Mouse (Mus musculus): ENCODE results near the gene Fbxw26.

DNA sequence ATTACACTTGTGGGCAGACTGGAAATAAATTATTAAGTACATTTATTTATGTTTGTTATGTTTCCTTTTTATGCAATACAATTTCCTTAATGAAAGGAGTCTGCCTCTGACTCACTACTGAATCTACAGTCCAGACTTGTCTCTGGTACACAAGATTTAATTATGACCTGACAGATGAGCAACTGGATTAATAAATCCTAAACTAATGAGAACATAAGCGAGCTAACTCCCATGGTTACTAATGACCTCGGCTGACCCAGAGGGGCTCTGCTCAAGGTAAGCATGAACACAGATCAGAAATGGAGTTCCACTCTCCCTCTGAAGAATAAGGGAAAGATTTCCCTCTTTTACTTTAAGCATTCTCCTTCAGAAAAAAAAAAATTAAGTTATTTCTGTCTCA lies 49.3 kb upstream of the Fbxw26 start:
- TF ChIP-seq CTCF (IDR thresholded peaks at IDR 0.05 in 2 of 3, conservative IDR thresholded peaks at IDR 0.05 in 1 of 3; ENCODE audit: control insufficient read depth in 1 of 3, insufficient read depth in 1 of 3, low read depth in 2 of 3, low read length in 3 of 3, poor library complexity in 1 of 3, severe bottlenecking in 1 of 3) (no peak), USF1 (IDR thresholded peaks at IDR 0.05; ENCODE audit: low read depth, low read length) (no peak), GATA1 (IDR thresholded peaks at IDR 0.05; ENCODE audit: low read depth, low read length) (no peak), ZNF384 (IDR thresholded peaks at IDR 0.05; ENCODE audit: low read depth, low read length) (no peak), CHD2 (IDR thresholded peaks at IDR 0.05; ENCODE audit: low read length) (no peak), POLR2A (IDR thresholded peaks at IDR 0.05; ENCODE audit: control insufficient read depth in 1 of 2, insufficient read depth in 1 of 2, low read depth in 1 of 2, low read length in 2 of 2, poor library complexity in 1 of 2) (no peak)
